Mouse (Mus musculus): ENCODE measurements at regions not wholly inside any gene's neighbourhood (a gene's known extent, or its start where the extent isn't known, plus 50 kb on each side); places are given as distances from the start of the nearest gene placed in this dataset.

GRCm38 (mm10) chr3:21938071-21938848 is 138.2 kb upstream of the Tbl1xr1 start:
- TF ChIP-seq MAX (IDR thresholded peaks at IDR 0.05; ENCODE audit: low read length) (no peak), CTCF (conservative IDR thresholded peaks at IDR 0.05 in 1 of 2, IDR thresholded peaks at IDR 0.05 in 1 of 2; ENCODE audit: low read depth in 2 of 2, low read length in 2 of 2) (no peak), EP300 (IDR thresholded peaks at IDR 0.05; ENCODE audit: low read length) (no peak), MAZ (IDR thresholded peaks at IDR 0.05; ENCODE audit: low read depth, low read length) (no peak), JUND (conservative IDR thresholded peaks at IDR 0.05; ENCODE audit: low read depth, low read length) (no peak), GABPA (IDR thresholded peaks at IDR 0.05; ENCODE audit: insufficient replicate concordance, low read depth, low read length) (no peak), CHD1 (IDR thresholded peaks at IDR 0.05; ENCODE audit: low read depth, low read length) (no peak), ETS1 (conservative IDR thresholded peaks at IDR 0.05; ENCODE audit: low read depth, low read length) (no peak), POLR2A (IDR thresholded peaks at IDR 0.05; ENCODE audit: low read depth, low read length) (no peak), E2F4 (IDR thresholded peaks at IDR 0.05; ENCODE audit: insufficient replicate concordance, low read depth, low read length) (no peak)

Measured in CH12.LX (cell line).